Mouse (Mus musculus): ENCODE results near the gene Treml2. TPM values are rescaled to one million over a fixed set of nuclear protein-coding genes. Genes with fewer than 3 reads are reported as not detected.

Treml2 gene
- polyA plus RNA-seq, 1 experiment: 0.70 TPM

DNA sequence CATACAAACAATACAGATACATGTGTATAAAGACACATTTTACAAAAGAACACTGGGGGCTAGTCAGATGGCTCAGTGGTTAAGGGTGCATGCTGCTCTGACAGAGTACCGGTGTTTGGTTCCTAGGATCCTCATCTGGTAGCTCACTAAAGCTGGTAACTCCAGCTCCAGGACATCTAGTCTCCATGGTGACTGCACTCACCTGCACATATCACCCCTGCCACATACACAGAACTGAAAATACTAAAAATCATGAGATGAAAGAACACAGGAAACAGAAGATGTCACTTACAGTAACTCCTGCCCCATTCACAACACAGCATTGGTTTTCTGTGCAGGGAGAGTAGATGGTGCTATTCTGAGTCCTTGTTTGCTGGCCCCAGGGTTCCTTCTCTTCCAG, 19.4 kb downstream of the Treml2 start:
- Histone ChIP-seq H3K27ac (ENCODE audit: insufficient read depth, low read length) (no peak overlapping the region), H3K4me1 (ENCODE audit: control insufficient read depth, insufficient read depth, low read length) (peaks cover 2% of the 10 kb centered on the region), H3K36me3 (ENCODE audit: control insufficient read depth, insufficient read depth, low read length, poor library complexity, severe bottlenecking) (no peaks in the 10 kb centered on the region), H3K4me3 (ENCODE audit: low read depth, low read length) (no peak overlapping the region), H3K27me3 (ENCODE audit: control insufficient read depth, insufficient read depth, low read length, poor library complexity, severe bottlenecking) (no peaks in the 10 kb centered on the region), H3K9ac (ENCODE audit: low read depth, poor library complexity, severe bottlenecking) (no peak overlapping the region), H3K9me3 (replicated peaks; ENCODE audit: control insufficient read depth, insufficient read depth, low read length, poor library complexity, severe bottlenecking) (no peaks in the 10 kb centered on the region)
- TF ChIP-seq POLR2A (IDR thresholded peaks at IDR 0.05; ENCODE audit: insufficient read depth, low read length): no peak
- no peak for TF ChIP-seq CTCF (IDR thresholded peaks at IDR 0.05; ENCODE audit: low read depth, low read length)
- TF ChIP-seq EP300 (IDR thresholded peaks at IDR 0.05; ENCODE audit: insufficient read depth, low read depth, low read length): no peak

DNA sequence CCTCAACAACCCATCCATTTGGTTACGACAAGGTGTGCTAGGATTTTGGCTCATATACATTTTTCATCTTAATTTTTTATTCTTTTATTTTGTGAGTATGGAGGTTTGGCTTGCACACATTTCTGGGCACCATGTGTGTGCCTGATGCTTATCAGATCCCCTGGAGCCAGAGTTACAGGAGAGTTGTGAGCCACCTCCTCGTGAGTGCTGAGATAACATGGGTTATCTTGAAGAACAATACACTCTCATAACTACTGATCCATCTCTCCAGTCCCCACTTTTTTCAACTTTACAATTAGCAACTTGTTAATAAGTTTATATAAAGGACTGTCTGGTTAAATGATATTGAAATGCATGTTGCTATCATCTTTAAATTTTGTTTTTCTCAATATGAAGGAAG, 22.0 kb downstream of the Treml2 start:
- TF ChIP-seq EP300 (IDR thresholded peaks at IDR 0.05; ENCODE audit: insufficient read depth, low read depth, low read length) (no peak), CTCF (IDR thresholded peaks at IDR 0.05; ENCODE audit: low read depth, low read length) (no peak), POLR2A (IDR thresholded peaks at IDR 0.05; ENCODE audit: insufficient read depth, low read length) (no peak)
- no peaks in the 10 kb centered on the region for H3K27me3 ChIP-seq (ENCODE audit: control insufficient read depth, insufficient read depth, low read length, poor library complexity, severe bottlenecking)

DNA sequence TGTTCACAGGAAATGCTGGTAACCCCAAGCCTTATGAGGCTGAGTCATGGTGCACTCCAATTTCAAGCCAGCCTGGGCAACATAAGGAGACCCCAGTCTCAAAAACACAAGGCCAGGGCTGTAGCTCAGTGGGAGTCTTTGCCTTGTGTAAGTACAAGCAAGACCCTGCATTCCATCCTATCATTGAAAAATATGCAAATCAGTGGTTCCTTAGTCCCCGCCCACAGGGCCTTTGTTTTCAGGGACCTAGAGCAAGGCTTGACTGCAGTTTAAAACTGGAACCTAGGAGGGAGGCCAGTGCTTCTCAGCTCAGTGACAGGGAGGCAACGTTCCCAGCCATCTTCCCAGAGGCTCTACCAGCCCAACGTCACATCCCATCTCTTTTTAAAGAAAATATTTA, 23.9 kb downstream of the Treml2 start:
- no peaks in the 10 kb centered on the region for H3K9me3 ChIP-seq (replicated peaks; ENCODE audit: control insufficient read depth, insufficient read depth, low read length, poor library complexity, severe bottlenecking)
- no peak overlapping the region for H3K4me3 ChIP-seq (ENCODE audit: low read depth, low read length)
- TF ChIP-seq POLR2A (IDR thresholded peaks at IDR 0.05; ENCODE audit: insufficient read depth, low read length) (no peak), CTCF (IDR thresholded peaks at IDR 0.05; ENCODE audit: low read depth, low read length) (no peak), EP300 (IDR thresholded peaks at IDR 0.05; ENCODE audit: insufficient read depth, low read depth, low read length) (no peak)
- H3K36me3 ChIP-seq (ENCODE audit: control insufficient read depth, insufficient read depth, low read length, poor library complexity, severe bottlenecking): no peaks in the 10 kb centered on the region
- no peak overlapping the region for H3K9ac ChIP-seq (ENCODE audit: low read depth, poor library complexity, severe bottlenecking)
- peaks cover 2% of the 10 kb centered on the region for H3K4me1 ChIP-seq (ENCODE audit: control insufficient read depth, insufficient read depth, low read length)
- no peaks in the 10 kb centered on the region for H3K27me3 ChIP-seq (ENCODE audit: control insufficient read depth, insufficient read depth, low read length, poor library complexity, severe bottlenecking)
- H3K27ac ChIP-seq (ENCODE audit: insufficient read depth, low read length): peak overlapping the region; percentile 12; the same call in 1 of the 2 replicates

More for the DNA sequence above, 22.0 kb downstream of the Treml2 start:
- H3K36me3 ChIP-seq (ENCODE audit: control insufficient read depth, insufficient read depth, low read length, poor library complexity, severe bottlenecking): no peaks in the 10 kb centered on the region
- H3K4me3 ChIP-seq (ENCODE audit: low read depth, low read length): no peak overlapping the region
- H3K9me3 ChIP-seq (replicated peaks; ENCODE audit: control insufficient read depth, insufficient read depth, low read length, poor library complexity, severe bottlenecking): no peaks in the 10 kb centered on the region
- H3K4me1 ChIP-seq (ENCODE audit: control insufficient read depth, insufficient read depth, low read length): peaks cover 2% of the 10 kb centered on the region
- H3K9ac ChIP-seq (ENCODE audit: low read depth, poor library complexity, severe bottlenecking): no peak overlapping the region
- H3K27ac ChIP-seq (ENCODE audit: insufficient read depth, low read length): no peak overlapping the region

DNA sequence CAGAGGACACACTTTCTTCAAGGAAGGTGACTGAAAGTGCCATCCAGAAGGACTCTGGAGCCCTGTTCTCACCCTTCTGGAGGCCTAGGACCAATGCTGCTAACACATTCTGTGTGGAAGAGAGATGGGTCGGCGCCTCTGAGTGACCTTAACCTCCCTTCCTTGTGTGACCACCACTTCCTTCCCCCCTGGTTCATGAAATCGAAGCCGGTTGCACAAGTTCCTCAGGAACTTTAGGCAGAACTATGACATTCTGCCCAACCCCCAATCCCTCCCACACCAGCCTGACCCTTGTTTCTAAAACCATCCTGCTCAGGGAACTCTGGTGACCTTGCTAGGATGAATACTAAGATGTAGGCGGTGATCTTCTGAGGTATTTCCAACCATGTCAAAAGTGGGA, 25.0 kb downstream of the Treml2 start:
- no peak for TF ChIP-seq POLR2A (IDR thresholded peaks at IDR 0.05; ENCODE audit: insufficient read depth, low read length)
- TF ChIP-seq CTCF (IDR thresholded peaks at IDR 0.05; ENCODE audit: low read depth, low read length): no peak
- TF ChIP-seq EP300 (IDR thresholded peaks at IDR 0.05; ENCODE audit: insufficient read depth, low read depth, low read length): no peak
- Histone ChIP-seq H3K27ac (ENCODE audit: insufficient read depth, low read length) (no peak overlapping the region), H3K4me1 (ENCODE audit: control insufficient read depth, insufficient read depth, low read length) (peaks cover 2% of the 10 kb centered on the region), H3K27me3 (ENCODE audit: control insufficient read depth, insufficient read depth, low read length, poor library complexity, severe bottlenecking) (no peaks in the 10 kb centered on the region), H3K4me3 (ENCODE audit: low read depth, low read length) (no peak overlapping the region), H3K36me3 (ENCODE audit: control insufficient read depth, insufficient read depth, low read length, poor library complexity, severe bottlenecking) (no peaks in the 10 kb centered on the region), H3K9ac (ENCODE audit: low read depth, poor library complexity, severe bottlenecking) (no peak overlapping the region), H3K9me3 (replicated peaks; ENCODE audit: control insufficient read depth, insufficient read depth, low read length, poor library complexity, severe bottlenecking) (no peaks in the 10 kb centered on the region)

DNA sequence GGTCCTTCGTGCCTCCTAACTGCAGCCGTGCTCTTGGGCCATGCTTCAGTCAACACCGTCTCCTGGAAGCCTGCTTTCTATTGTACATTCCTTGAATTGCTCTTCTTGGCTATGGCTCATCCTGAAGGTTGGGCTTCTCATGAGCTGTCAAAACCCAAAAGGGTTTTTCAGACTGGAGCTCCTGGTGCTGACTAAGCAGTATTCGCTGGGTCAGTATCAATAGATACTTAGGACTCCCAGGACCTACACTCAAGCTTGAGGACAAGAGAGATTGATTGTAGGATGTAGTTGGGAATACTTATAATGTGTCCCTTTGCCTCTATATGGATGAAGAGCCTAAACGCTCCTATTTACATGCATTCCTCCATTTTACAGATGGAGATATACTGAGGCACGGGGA, 25.8 kb downstream of the Treml2 start:
- Histone ChIP-seq H3K36me3 (ENCODE audit: control insufficient read depth, insufficient read depth, low read length, poor library complexity, severe bottlenecking) (no peaks in the 10 kb centered on the region), H3K27me3 (ENCODE audit: control insufficient read depth, insufficient read depth, low read length, poor library complexity, severe bottlenecking) (no peaks in the 10 kb centered on the region), H3K4me3 (ENCODE audit: low read depth, low read length) (no peak overlapping the region), H3K27ac (ENCODE audit: insufficient read depth, low read length) (no peak overlapping the region), H3K9ac (ENCODE audit: low read depth, poor library complexity, severe bottlenecking) (no peak overlapping the region), H3K9me3 (replicated peaks; ENCODE audit: control insufficient read depth, insufficient read depth, low read length, poor library complexity, severe bottlenecking) (no peaks in the 10 kb centered on the region), H3K4me1 (ENCODE audit: control insufficient read depth, insufficient read depth, low read length) (peaks cover 2% of the 10 kb centered on the region)
- TF ChIP-seq EP300 (IDR thresholded peaks at IDR 0.05; ENCODE audit: insufficient read depth, low read depth, low read length): no peak
- no peak for TF ChIP-seq CTCF (IDR thresholded peaks at IDR 0.05; ENCODE audit: low read depth, low read length)
- TF ChIP-seq POLR2A (IDR thresholded peaks at IDR 0.05; ENCODE audit: insufficient read depth, low read length): no peak

DNA sequence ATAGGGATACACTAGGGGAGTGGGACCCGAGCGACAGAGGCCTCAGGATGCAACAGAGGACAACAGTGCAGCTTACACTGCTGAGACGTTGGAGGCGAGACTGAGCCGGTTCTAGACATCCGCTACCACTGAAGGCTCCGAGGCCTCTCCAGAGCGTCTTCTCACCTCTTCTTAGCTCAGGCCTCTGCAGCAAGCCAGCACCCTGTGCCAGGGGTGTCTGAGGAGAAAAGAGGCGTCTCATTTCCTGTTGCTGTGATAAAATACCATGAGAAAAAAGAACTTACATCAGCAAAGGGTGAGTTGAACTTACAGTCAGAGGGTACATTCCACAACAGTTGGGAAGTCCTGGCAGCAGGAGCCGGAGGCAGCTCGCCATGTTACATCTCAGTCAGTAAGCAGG, 26.3 kb downstream of the Treml2 start:
- Histone ChIP-seq H3K9ac (ENCODE audit: low read depth, poor library complexity, severe bottlenecking) (no peak overlapping the region), H3K36me3 (ENCODE audit: control insufficient read depth, insufficient read depth, low read length, poor library complexity, severe bottlenecking) (no peaks in the 10 kb centered on the region), H3K4me3 (ENCODE audit: low read depth, low read length) (no peak overlapping the region), H3K9me3 (replicated peaks; ENCODE audit: control insufficient read depth, insufficient read depth, low read length, poor library complexity, severe bottlenecking) (no peaks in the 10 kb centered on the region), H3K27ac (ENCODE audit: insufficient read depth, low read length) (no peak overlapping the region), H3K4me1 (ENCODE audit: control insufficient read depth, insufficient read depth, low read length) (peaks cover 2% of the 10 kb centered on the region), H3K27me3 (ENCODE audit: control insufficient read depth, insufficient read depth, low read length, poor library complexity, severe bottlenecking) (no peaks in the 10 kb centered on the region)
- TF ChIP-seq EP300 (IDR thresholded peaks at IDR 0.05; ENCODE audit: insufficient read depth, low read depth, low read length) (no peak), POLR2A (IDR thresholded peaks at IDR 0.05; ENCODE audit: insufficient read depth, low read length) (no peak), CTCF (IDR thresholded peaks at IDR 0.05; ENCODE audit: low read depth, low read length) (no peak)
